Mouse (Mus musculus) left cerebral cortex, postnatal 14 days (tissue): ENCODE measurements around the gene Gm43738. TPM values are rescaled to one million over a fixed set of nuclear protein-coding genes. Genes with fewer than 3 reads are reported as not detected.
A peak's percentile ranks its signal among the peaks of the same experiment; 100 is the strongest.
"Not testable (repeated sequence)": the region's sequence is repeated elsewhere in the genome, so short reads cannot be mapped to it uniquely, and the experiment has no call there.

Experiments
- DNase-seq, 2 experiments: peaks; one replicate each; pipeline ENCODE4 v3.0.0; 2021 to 2022; ENCODE audit warnings: low spot score in 2 of 2, mixed read lengths in 1 of 2
- intact Hi-C: fragments of 180-260 bp; cut with DNase I; formaldehyde crosslinking; loops from one replicate; pipeline ENCODE4 v1.15.1; 2025
- total RNA-seq, 2 experiments: library from RNA; stranded (reverse); gene quantifications; 2 replicates each; pipeline ENCODE4 v1.2.3; 2021

Gene Gm43738
- total RNA-seq, 2 experiments from 2014 or later, result not detected

DNA sequence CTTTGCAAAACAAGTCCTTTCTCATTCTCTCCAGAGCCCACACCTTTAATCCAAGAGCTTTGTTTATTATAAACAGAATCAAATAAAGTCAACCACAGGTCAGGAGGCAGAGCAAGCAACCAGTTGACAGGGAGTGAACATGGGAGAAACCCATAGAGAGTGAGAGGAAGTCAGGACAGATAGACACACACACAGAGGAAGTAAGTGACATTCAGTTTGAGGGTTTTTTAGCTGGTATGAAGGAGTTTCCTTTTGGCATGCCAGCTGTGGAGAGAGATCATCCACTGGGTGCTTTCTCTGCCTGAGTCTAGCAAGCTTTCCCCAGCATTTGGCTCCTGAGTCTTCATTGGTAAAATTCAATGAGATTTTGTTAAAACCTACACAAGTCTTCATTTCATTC, 6.0 kb upstream of the Gm43738 start:
- intact Hi-C loops, result no loop called here
- no peak for DNase-seq

DNA sequence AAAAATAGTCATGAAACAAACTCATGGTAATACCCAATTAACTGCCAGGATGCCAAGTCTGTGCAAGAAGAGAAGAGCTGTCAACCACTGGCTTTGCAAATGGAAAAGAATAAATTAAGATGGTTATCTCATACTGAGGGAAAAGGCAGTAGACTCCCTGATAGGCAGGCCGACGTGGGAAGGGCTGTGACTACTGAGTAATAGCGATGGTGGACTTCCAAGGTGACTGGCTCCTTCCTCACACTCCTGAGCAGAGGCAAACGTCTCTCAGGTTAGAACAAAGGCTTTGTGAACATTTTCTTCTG, 2.3 kb upstream of the Gm43738 start:
- no peak for DNase-seq
- intact Hi-C loops, result no loop called here

DNA sequence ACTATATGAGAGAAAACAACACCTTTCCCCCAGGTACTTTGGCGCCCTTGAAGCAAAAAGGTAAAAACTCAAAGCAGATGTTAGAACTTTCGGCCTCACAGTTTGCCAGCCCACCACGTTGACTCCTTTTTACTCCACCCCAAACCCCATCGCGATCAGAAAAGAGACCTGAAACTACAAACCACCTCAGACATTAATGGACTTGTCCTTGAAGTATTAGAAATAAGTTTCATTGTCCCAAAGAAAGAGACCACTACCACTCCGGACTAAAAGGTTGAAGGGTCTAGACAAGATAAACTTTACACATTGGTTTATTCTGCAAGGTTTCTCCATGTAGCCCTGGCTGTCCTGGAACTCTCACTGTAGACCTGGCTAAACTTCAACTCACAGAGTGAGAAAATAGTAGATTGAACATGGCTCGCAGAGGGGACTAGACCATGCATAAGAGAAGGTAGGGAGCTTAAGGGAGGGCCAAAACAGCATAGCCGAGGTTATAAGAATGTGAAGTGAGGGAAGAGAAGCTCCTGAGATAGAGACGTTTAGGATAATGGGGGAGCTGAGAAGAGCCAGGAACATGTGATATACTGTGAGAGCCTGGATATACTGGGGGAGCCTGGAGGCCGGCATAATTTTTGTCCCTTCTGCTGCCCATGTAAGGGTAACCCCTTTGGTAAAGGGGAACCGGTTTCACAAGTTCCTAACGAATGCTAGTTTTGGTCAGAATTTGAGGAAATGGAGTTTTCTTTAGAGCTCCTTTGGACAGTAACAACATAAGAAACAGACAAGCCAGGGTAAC, 1.8 kb upstream of the Gm43738 start:
- no peak for DNase-seq
- intact Hi-C loops, result no loop called here

DNA sequence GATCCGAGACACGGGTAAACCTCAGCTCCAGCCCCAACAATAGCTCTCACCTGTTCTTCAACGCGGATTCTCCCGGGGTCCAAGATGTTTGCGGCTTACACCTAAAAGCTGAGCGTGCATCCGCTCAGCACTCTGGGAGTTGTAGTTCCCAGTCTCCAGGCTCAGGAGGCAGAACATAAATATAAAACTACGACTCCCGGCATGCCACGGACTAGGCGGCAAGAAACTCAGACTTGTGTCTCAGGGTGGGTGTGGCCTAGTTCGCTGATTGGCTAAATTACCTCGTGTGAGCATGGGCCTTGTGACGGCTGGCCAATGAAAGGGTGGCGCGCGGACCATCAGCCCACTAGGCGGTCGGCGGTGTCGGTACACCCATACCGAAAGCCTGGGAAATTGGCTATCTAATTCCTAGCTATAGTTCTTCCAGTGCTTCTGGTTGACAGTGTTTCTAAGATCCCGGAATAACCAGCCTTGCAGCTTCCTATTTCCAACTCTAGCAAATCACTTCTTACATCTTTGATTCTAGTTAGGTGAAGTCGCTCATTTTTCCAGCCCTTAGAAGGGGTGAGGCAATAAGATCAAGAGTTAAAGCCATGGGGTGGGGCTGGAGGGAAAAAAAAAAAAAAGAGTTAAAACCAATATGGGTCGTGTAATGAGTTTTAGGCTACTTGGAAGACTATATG, 1.1 kb upstream of the Gm43738 start, which contains the start of gene Fdps:
Fdps (minus strand) TSS at position 148 of the 683 bp plus-strand sequence.
- DNase-seq, result peak; percentile 98 to 99
- intact Hi-C loops, result no loop called here

DNA sequence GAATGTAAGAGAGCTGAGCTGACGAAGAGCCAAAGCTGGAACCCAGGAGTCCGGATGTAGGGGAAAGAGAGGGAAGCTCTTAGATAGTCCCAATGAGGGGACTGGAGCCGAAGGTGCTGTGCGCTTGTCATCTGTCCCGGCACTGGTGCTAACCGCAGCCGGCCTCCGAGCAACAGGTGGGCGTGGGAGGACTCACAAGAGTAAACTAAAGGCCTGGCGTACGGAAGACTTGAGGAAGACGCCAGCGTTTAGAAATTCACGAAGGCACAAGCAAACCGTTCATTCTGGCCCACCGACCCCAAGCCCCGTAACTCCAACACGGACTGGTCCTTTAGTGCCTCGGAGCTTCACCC, 536 bp upstream of the Gm43738 start:
- intact Hi-C loops, result no loop called here
- DNase-seq, result peak in 1 of 2 experiments; percentile 58

DNA sequence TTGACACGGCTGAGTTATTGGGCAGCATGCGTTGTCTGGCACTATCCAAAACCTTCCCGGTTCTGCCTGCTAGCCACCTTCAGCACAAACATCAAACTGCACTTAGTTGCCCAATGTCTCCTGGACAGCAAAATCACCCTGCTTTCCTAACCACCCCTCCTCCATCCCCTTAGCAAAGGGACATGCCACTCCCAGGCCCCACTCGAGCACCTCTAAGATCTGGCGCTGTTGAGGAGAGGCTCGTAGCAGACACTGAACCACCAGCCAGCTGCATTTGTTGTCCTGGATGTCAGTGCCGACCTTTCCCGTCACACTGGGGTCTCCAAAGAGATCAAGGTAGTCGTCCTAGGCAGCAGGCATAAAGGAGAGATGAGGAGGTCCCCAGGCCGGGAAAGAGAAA, 6.9 kb downstream of the Gm43738 start:
- intact Hi-C loops, result loop anchor here (5.0 kb wide), 1 partner anchor 68 kb away; the partner anchor contains the start of genes Clk2 and Hcn3
- DNase-seq, result no peak

DNA sequence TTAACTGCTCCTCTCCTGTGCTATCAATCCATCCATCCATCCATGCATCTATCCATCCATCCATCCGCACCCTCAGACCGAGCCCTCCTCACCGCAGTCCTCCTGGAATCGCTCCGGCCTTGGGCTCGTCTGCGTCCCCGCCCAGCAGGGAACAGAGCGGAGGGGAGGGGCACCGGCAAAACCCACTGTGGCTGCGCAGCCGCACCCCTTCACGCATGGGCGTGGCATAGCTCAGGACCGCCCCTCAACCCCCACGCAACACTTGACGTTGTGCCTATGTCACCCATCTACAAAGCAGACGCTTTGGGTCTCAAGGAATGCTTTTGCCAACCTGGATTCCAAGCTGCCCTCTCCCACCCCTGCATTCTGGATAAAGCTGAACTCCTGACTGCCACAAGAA, 7.7 kb downstream of the Gm43738 start, which contains the start of gene Rusc1:
Rusc1 (minus strand) TSS at position 137 of the 400 bp plus-strand sequence.
- intact Hi-C loops, result loop anchor here (5.0 kb wide), 1 partner anchor 69 kb away; the partner anchor contains the start of genes Clk2 and Hcn3
- peak; percentile 94 for DNase-seq

DNA sequence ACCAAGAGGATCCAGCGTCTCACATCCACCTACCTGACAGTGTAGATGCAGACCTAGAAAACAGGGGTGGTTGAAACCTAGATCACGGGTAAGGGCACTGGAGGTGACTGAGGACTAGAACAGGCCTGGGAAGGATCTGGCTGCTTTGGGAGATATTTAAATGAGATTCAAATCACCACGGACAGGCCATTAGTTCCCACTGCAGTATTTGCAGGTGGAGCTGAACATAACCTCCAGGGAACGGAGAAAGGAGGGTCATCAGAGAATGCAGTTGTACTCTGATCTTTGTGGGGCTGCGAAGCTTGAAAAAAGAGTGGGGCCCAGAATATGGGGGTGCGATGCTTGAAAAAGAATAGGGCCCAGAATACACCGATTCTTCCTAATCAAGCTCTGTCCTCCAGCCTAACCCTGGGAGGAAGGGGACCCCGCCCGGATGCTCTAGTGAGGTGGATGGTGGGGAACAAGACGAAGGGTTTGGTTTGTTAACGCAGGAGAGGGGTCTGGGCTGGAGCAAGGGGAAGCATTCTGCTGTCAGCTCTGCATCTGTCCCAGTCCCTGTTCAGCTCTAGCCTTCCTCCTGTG, 8.3 kb downstream of the Gm43738 start:
- intact Hi-C loops, result loop anchor here (5.0 kb wide), 1 partner anchor 70 kb away; the partner anchor contains the start of genes Clk2 and Hcn3
- DNase-seq, result no peak

DNA sequence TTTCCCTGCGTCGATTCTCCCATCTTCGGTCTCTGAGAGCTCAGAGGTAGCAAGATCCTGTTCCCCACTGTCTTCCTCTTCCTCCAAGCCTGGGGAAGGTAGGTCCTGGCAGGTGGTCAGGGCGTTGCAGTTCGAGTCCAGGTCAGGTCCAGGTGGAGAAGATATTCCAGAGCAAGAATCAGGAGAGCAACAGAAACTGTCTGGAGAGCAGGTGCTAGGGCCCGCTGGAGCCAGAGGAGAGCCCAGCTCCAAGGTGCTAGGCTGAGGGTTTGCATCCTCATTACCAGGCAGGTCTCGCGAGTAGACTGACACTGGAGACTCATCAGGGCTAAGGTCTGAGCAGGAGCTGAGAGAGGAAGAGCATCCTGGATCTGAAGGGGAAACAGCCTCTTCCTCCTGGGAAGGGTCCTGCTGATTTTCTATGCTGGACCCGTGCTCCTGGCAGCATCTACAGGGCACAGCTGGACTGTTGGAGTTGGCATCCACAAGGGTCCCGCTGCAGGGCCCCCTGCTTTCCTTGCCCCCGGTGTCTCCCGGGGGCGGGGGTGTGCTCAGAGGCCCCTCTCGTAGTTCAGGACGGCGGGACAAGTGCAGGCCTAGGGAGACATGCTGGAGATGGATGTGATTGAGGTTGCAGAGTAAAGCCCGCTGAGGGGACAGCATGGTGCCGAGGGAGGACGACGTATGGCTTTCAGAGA, 8.9 kb downstream of the Gm43738 start:
- intact Hi-C loops, result loop anchor here (5.0 kb wide), 1 partner anchor 70 kb away; the partner anchor contains the start of genes Clk2 and Hcn3
- no peak for DNase-seq

DNA sequence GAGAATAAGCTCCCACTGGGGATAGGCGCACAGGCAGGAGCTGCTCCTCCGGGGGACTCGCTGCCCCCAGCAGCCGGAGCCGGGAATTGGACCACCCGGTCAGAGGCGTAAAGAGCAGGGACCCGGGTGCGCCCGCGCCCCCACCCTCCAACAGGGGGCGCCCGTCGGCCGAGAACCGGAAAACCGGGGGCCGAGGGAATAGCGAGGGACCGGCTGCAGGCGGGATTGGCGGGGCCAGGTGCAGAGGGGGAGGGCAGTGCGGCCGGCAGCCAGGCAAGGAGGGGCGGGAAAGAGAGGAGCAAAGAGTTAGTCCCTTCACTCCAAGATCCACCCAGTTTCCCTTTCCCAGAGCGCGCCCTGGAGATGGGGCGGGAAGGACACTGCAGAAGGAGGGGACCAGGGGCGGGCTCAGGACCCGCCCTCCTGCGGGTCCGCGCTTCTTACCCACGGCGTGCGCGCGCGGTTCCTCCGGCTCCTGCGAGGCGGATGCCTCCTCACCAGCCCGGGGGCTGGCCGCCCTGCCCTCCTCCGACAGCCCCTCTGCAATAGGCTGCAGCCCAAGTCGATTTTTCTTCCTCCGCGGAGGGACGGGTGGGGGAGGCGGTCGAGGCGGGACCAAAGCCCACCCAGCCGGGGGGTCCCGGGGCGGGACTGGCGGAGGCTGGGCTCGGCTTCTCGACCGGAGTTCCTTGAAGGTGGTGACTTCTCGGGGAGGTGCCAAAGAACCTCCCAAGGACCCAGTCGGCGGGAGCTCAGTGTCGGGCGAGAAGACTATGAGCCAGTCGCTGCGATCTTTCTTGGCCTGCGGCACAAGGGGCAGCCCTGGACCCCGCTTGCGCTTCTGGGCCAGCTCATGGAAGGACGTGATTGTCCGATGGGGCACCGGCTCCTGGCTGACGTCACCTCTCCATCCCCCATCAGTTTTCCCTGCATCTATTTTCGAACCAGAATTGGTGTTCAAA, 9.9 kb downstream of the Gm43738 start:
- intact Hi-C loops, result loop anchor here (5.0 kb wide), 1 partner anchor 71 kb away; the partner anchor contains the start of genes Clk2 and Hcn3
- peak; percentile 75 to 81 for DNase-seq

DNA sequence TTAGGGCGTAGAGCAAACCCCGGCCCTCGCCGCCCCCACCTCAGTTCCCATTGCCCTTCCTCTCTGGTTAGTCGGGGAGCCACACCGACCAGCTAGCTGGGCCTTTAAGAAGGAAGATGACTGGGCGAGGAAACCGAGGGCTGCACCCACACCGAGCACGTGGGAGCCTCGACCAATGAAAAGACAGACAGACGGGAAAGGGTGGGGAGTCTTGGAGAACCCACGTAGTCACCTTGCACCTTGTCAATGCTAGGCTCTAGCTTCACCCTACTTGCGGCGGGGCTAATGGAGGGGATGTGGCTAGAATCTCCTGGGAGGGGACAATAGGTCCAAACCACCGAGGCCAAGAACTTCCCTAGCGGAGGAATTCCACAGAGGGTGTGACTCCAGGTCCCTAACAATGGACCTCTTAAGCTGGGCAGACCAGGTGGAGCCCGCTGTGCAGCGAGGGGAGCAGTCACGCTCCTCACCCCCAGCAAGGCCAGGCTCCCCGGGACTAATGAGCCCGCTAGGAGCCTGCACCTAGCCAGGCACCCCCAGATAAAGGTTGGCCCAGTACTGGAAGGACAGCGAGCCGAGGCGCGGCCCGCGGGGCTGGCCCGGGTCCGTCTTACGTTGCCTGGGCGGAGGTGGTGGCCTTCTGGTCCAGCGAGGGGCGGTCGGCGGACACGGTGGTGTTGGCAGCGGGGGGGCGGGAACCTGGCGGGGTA, 10.9 kb downstream of the Gm43738 start:
- peak; percentile 87 to 88 for DNase-seq
- intact Hi-C loops, result loop anchor here (5.0 kb wide), 1 partner anchor 72 kb away; the partner anchor contains the start of genes Clk2 and Hcn3

DNA sequence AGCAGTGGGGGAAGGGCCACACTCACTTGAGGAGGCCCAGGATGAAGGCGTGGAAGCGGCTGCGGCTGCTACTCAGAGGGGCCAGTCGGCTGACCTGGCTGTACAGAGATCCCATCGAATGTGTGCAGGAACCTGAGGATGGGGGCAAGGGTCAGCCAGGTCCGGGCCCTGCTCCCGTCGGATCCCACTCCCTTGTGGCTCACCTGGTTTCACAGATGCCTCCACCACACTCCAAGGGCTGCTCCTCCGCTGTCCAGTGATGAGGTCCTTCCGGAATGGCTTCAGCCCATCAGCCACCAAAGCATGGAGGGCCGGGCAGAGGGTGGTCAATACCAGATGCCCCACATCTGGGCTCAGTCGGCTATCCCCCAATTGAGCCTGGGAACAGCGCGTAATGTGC, 11.9 kb downstream of the Gm43738 start:
- no peak for DNase-seq
- intact Hi-C loops, result no loop called here

DNA sequence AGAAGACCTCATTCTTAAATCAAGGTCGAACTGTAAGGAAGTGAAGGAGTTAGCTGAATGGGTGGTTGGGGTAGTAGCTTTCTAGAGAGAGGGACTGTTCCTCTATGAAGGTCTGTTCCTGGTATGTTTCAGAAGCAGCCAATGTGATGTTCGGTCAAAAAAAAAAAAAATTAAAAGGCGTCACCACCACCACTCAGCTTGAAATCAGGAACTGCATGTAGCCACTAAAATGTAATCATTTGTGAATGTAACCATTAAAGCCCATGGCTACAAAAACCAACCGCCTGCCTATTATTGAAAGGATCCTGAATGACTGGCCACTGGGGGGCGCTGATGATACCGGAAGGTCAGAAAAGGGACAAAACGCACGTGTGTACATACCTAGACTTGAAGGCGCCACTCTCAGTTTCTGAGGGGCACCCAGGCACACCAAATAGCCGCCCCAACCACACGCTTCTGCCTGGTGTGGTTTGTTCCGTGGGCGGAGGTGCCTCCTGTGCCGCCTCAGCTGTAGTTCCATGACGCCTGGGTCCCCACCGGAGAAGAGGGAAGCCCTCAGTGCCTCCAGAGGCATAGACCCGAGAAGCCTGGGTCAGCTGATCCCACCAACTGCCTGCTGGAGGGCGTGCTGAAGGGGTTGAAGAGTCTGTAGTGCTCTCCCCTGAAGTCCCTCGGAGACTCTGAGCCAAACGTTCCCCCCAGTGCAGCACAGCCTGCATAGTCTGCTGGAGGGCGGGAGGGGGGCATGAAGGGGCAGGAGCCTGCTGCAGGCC, 13.4 kb downstream of the Gm43738 start:
- peak; percentile 82 to 84 for DNase-seq
- intact Hi-C loops, result no loop called here

DNA sequence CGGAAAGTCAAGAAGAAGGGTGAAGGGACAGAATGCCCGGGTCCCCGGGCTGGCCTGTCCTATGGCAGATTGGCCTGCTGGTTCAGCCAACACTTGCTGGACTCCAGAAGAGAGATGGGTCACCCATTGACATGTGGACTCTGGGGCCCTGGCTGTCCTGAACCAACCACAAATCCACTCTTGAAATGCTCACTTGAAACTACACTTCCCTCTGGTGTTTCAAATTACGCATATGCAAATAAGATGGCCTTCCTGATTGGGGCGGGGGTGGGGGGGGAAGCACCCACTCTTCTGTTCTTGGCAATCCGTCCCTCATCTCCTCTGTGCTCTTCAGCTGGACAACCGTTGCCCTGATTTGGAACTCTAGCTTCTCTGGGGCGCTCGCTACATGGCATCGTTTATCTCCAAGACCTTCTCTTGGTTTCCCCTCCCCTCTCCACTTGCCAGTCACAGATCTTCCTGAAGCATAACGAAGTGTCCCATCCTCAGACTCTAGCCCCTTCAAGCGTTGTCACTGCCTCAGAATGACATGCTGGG, 16.2 kb downstream of the Gm43738 start:
- no peak for DNase-seq
- intact Hi-C loops, result no loop called here

DNA sequence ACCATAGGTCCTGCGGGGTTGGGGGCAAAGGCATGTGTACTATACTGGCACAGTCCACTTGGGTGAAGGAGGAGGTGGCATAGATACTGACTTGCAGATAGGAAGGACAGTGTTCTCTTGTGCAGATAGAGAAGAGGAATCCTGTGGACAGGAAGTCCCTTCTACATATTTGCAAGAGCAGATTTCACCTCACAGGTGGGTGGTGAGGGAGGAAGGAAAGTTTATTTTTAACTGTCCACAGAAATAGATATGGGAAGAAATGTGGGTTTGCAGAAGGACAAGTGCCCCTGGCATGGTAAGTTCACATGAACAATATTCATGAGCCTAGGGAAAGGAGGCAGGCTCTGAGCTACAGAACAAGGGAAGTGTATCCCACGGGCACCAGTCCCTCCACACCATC, 16.8 kb downstream of the Gm43738 start:
- DNase-seq, result no peak

DNA sequence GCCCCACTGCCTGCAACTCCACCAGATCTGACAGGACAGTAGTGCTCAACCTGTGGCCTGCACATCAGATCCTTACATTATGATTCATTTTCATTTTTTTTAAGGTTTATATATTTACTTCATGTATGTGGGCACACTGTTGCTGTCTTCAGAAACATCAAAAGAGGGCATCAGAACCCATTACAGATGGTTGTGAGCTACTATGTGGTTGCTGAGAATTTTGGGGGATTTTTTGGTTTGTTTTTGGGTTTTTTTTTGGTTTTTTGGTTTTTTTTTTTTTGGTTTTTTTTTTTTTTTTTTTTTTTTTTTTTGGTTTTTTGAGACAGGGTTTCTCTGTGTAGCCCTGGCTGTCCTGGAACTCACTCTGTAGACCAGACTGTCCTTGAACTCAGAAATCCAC, 18.6 kb downstream of the Gm43738 start:
- DNase-seq, intact Hi-C loops: not testable (repeated sequence)

More for the DNA sequence above, 16.8 kb downstream of the Gm43738 start:
- intact Hi-C loops, result no loop called here

DNA sequence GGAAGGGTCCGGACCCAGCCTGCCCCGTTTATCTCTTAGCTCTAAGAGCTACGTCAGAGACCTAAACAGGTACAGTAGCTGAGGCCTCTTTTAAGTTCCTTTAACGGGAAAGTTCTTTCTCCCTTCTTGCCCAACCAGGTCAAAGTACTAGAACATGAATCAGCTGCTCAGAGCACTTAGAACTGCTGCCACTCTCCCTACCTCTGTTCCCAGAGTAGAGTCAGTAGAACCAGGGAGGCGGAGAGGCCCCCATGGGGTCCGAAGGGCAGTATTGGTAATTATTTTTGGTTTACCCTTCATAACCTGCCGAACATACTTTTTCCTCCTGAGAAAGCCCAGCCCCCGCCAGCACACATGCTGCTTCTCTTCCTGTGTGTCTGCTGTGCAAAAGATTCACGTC, 23.5 kb downstream of the Gm43738 start:
- DNase-seq, result no peak
- intact Hi-C loops, result no loop called here
